Mouse (Mus musculus): Measurements from ENCODE around the gene Apba3. TPM values are rescaled to one million over a fixed set of nuclear protein-coding genes. Genes with fewer than 3 reads are reported as not detected.

Gene Apba3
- polyA plus RNA-seq, 1 experiment from 2014 or later: 55.7 TPM

DNA sequence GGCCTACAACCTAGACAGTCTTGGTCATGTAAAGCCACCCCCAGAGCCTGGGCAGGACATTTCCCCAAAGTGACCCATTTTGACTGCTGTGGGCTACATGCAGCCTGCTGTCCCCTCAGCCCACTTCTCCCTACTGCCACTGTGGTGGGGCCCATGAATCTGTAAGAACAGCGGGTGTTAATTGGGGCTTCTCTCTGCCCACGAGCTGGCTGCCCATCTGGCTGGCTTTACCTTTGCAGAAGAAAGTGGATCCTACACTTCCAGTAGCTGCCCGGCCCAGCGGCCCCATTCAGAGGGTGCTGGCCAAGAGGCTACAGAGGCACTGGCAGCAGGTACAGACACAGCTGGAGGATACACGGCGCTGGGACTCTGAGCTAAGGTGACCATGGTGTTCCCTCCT, 21.6 kb upstream of the Apba3 start:
- Histone ChIP-seq H3K4me2 (ENCODE audit: low read length) (no peak overlapping the region), H3K9me3 (replicated peaks; ENCODE audit: low read length) (no peaks in the 10 kb centered on the region), H3K27ac (no peak overlapping the region), H3K36me3 (ENCODE audit: insufficient read depth, low read length) (no peaks in the 10 kb centered on the region), H3K4me3 (replicated peaks; ENCODE audit: low read depth, low read length) (no peak overlapping the region), H3K9ac (ENCODE audit: low read depth, low read length) (no peak overlapping the region), H3K27me3 (ENCODE audit: insufficient read depth, low read length) (peaks cover 4% of the 10 kb centered on the region; the same call in 1 of the 2 replicates), H3K4me1 (replicated peaks; ENCODE audit: insufficient read depth, low read length) (0 out of 2 replicates have a peak, but pooled peaks cover 2% of the 10 kb centered on the region)
- no peak for TF ChIP-seq CTCF (IDR thresholded peaks at IDR 0.05; ENCODE audit: low read depth)
- WGBS: 85% methylated on average over 6 of the region's 6 CpGs
- ATAC-seq (replicated peaks; ENCODE audit: low FRiP score, low read depth): no peak
- DNase-seq (ENCODE audit: low spot score): no peak

DNA sequence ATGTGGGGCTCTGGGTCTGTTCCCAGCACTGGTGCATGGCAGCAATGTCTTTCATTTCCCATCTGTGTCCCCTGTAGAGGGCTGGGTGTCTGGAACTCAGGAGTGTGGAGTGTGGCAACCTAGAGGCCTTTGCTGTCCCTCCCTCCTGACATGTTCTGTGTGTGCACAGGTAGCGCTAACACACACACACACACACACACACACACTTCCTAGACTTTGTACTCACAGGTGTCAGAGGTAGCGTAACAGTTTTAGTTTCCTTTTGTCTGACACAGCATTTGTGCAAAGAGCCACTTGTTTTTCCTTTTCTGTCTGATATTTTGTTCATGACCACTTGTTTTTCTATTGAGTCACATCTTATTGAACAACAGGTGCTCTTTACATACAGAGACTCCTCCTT, 19.0 kb upstream of the Apba3 start:
- Histone ChIP-seq H3K4me1 (replicated peaks; ENCODE audit: insufficient read depth, low read length) (peaks cover 6% of the 10 kb centered on the region; the same call in 1 of the 2 replicates), H3K4me2 (ENCODE audit: low read length) (no peak overlapping the region), H3K9ac (ENCODE audit: low read depth, low read length) (no peak overlapping the region), H3K9me3 (replicated peaks; ENCODE audit: low read length) (no peaks in the 10 kb centered on the region), H3K36me3 (ENCODE audit: insufficient read depth, low read length) (no peaks in the 10 kb centered on the region), H3K27ac (no peak overlapping the region), H3K27me3 (ENCODE audit: insufficient read depth, low read length) (peaks cover 6% of the 10 kb centered on the region; the same call in 1 of the 2 replicates), H3K4me3 (replicated peaks; ENCODE audit: low read depth, low read length) (no peak overlapping the region)
- 96% methylated on average over 2 of the region's 2 CpGs for WGBS
- ATAC-seq (replicated peaks; ENCODE audit: low FRiP score, low read depth): no peak
- TF ChIP-seq CTCF (IDR thresholded peaks at IDR 0.05; ENCODE audit: low read depth): no peak
- no peak for DNase-seq (ENCODE audit: low spot score)

DNA sequence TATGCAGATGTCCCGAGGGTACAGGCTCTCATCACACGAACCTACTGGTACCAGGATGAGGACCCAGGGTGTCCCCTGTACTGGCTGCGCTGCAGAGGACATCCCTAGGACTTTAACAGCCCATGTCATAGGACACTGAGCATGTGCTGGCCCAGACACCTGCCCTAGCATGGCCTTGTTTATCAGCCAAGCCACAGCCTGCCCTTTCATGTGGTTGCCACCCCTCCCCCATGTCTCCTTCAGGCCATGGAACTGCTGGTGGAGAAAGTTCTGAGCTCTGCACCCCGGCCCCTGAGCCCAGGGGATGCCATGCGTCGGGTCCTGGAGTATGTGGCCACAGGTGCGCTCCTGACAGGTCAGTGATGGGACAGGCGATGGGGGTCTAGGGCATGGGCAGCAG, 17.3 kb upstream of the Apba3 start:
- DNase-seq (ENCODE audit: low spot score): no peak
- H3K27ac ChIP-seq: no peak overlapping the region
- H3K9ac ChIP-seq (ENCODE audit: low read depth, low read length): no peak overlapping the region
- H3K4me2 ChIP-seq (ENCODE audit: low read length): no peak overlapping the region
- no peaks in the 10 kb centered on the region for H3K36me3 ChIP-seq (ENCODE audit: insufficient read depth, low read length)
- ATAC-seq (replicated peaks; ENCODE audit: low FRiP score, low read depth): no peak
- no peaks in the 10 kb centered on the region for H3K9me3 ChIP-seq (replicated peaks; ENCODE audit: low read length)
- H3K4me1 ChIP-seq (replicated peaks; ENCODE audit: insufficient read depth, low read length): peaks cover 8% of the 10 kb centered on the region; the same call in 1 of the 2 replicates
- 79% methylated on average over 8 of the region's 8 CpGs for WGBS
- no peak overlapping the region for H3K4me3 ChIP-seq (replicated peaks; ENCODE audit: low read depth, low read length)
- TF ChIP-seq CTCF (IDR thresholded peaks at IDR 0.05; ENCODE audit: low read depth): no peak
- H3K27me3 ChIP-seq (ENCODE audit: insufficient read depth, low read length): peaks cover 10% of the 10 kb centered on the region; the same call in 1 of the 2 replicates

DNA sequence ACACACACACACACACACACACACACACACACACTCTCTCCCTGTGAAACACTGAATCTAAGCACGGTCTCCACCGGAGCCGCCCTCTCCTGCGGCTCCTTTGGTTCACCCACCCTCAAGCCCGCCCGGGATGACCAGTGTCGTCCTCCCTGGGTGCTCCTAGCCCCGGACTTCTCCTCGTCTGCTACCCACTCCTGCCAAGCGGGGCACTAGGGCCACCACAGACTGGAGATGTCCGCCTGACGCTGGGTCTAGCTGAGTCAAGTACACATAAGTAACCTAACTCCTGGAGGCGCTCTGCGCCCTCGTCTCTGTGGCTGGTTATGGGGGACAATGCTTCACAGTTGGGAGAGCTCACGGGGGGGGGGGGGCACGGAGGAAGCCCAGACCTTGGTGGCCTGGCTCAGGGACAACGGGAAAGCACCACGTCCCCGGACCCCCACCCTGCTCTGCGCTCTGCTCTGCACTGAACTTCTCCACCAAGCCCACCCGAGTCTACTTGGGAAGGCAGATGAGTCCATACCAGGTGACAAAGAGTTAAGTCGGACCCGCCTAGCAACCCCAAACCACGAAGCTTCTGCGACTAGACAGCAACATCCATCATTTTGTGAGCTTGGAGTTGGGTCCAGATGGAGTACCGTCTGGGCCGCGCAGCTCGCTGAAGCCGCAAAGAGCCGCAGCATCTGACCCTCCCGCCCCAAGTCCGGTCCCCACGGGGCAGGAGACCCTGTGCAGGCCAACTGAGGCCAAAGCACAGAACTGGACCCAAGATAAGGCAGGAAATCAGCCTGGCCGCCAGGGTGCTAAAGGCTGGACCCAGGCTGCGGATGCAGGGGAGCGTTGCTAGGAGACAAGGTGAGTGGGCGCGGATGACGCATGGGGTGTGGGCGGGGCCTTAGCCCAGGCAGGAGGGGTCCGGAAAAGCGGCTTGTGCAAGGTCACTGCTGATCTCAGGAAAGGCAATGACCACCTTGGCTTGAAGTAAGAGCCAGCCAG, 14.0 kb upstream of the Apba3 start, which contains the start of gene Matk:
Gene Matk, plus strand, starts transcription at position 512 of the 996 bp plus-strand sequence.
- H3K4me2 ChIP-seq (ENCODE audit: low read length): peak within 1 kb of the TSS; percentile 23; the same call in 1 of the 2 replicates
- 7% methylated on average over 43 of the region's 44 CpGs for WGBS
- H3K4me1 ChIP-seq (replicated peaks; ENCODE audit: insufficient read depth, low read length): peaks cover 13% of the 10 kb centered on the region; the same call in 1 of the 2 replicates
- H3K9ac ChIP-seq (ENCODE audit: low read depth, low read length): peak within 1 kb of the TSS; percentile 4; the same call in 1 of the 2 replicates
- no peak within 1 kb of the TSS for H3K4me3 ChIP-seq (replicated peaks; ENCODE audit: low read depth, low read length)
- TF ChIP-seq CTCF (IDR thresholded peaks at IDR 0.05; ENCODE audit: low read depth): peak; percentile 42
- ATAC-seq (replicated peaks; ENCODE audit: low FRiP score, low read depth): no peak
- H3K9me3 ChIP-seq (replicated peaks; ENCODE audit: low read length): no peaks in the 10 kb centered on the region
- DNase-seq (ENCODE audit: low spot score): peak; percentile 65
- H3K27ac ChIP-seq: no peak within 1 kb of the TSS
- peaks cover 10% of the 10 kb centered on the region; the same call in 1 of the 2 replicates for H3K27me3 ChIP-seq (ENCODE audit: insufficient read depth, low read length)
- H3K36me3 ChIP-seq (ENCODE audit: insufficient read depth, low read length): no peaks in the 10 kb centered on the region

DNA sequence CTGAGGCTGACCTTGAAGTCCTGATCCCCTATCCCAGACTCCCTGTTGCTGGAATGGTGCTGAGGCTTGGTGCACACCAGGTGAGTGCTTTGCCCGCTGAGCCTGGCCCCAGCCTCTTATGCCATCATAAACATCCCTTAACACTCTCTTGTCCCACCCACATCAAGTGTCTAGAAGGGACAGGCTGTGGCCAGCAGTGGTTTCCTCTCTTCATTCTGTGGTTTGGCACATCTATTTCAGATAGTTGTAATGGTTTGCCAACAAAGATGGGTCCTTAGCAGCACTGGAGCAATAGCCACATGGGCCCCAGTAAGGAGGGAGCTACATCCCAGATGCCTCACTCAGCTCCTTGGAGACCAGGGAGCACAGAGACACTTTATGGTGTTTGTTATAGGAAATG, 11.9 kb upstream of the Apba3 start:
- Histone ChIP-seq H3K4me2 (ENCODE audit: low read length) (no peak overlapping the region), H3K4me1 (replicated peaks; ENCODE audit: insufficient read depth, low read length) (peaks cover 13% of the 10 kb centered on the region; the same call in 1 of the 2 replicates), H3K27ac (no peak overlapping the region), H3K9ac (ENCODE audit: low read depth, low read length) (no peak overlapping the region), H3K36me3 (ENCODE audit: insufficient read depth, low read length) (no peaks in the 10 kb centered on the region), H3K4me3 (replicated peaks; ENCODE audit: low read depth, low read length) (no peak overlapping the region), H3K27me3 (ENCODE audit: insufficient read depth, low read length) (peaks cover 17% of the 10 kb centered on the region), H3K9me3 (replicated peaks; ENCODE audit: low read length) (no peaks in the 10 kb centered on the region)
- ATAC-seq (replicated peaks; ENCODE audit: low FRiP score, low read depth) (no peak), DNase-seq (ENCODE audit: low spot score) (no peak)
- TF ChIP-seq CTCF (IDR thresholded peaks at IDR 0.05; ENCODE audit: low read depth): no peak
- WGBS: 47% methylated on average over 1 of the region's 1 CpGs
